Mouse (Mus musculus) heart, adult 2 months (tissue): ENCODE results near the gene P3h3.
"Not testable (repeated sequence)": the region's sequence is repeated elsewhere in the genome, so short reads cannot be mapped to it uniquely, and the experiment has no call there.

Experiments used
- CTCF ChIP-seq: fragments of 200-600 bp; IDR thresholded peaks from 2 replicates; pipeline ENCODE4 v1.8.1; 2022; ENCODE audit warnings: antibody characterized with exemption, mild to moderate bottlenecking, moderate library complexity
- EP300 ChIP-seq: fragments of 200-500 bp; IDR thresholded peaks from 2 replicates; pipeline ENCODE4 v1.6.1; 2011; ENCODE audit warnings: low read depth, low read length, control low read depth; ENCODE audit not compliant: insufficient read depth
- POLR2A ChIP-seq: fragments of 200-500 bp; IDR thresholded peaks from 2 replicates; pipeline ENCODE4 v1.6.1; 2011; ENCODE audit warnings: mild to moderate bottlenecking, low read depth, low read length, control low read depth; ENCODE audit not compliant: insufficient read depth

- not testable (repeated sequence) for TF ChIP-seq POLR2A, CTCF, EP300
These were observed 26.4 kb downstream of the P3h3 start for GRCm38 (mm10) chr6:124831199-124831598.
